Mouse (Mus musculus) myocyte (in vitro differentiated cells): ENCODE measurements around the gene Galnt3. TPM values are rescaled to one million over a fixed set of nuclear protein-coding genes. Genes with fewer than 3 reads are reported as not detected.

Experiments
- H3K27me3 ChIP-seq: one replicate; pipeline ENCODE4 v1.6.1; 2011; ENCODE audit not compliant: control insufficient read depth, insufficient read depth, insufficient read length
- H3K36me3 ChIP-seq: one replicate; pipeline ENCODE4 v1.6.1; 2011; ENCODE audit not compliant: control insufficient read depth, insufficient read depth
- H3K4me2 ChIP-seq: one replicate; pipeline ENCODE4 v1.6.1; 2011; ENCODE audit warnings: low read depth, control low read depth
- H3K4me3 ChIP-seq: one replicate; pipeline ENCODE4 v1.5.1; 2011; ENCODE audit warnings: mild to moderate bottlenecking, control low read depth, moderate library complexity
- H3K79me2 ChIP-seq: one replicate; pipeline ENCODE4 v1.6.1; 2011; ENCODE audit not compliant: control insufficient read depth, insufficient read depth
- H3ac ChIP-seq: one replicate; pipeline ENCODE4 v1.6.1; 2011; ENCODE audit not compliant: control insufficient read depth, insufficient read length
- CEBPB ChIP-seq: IDR thresholded peaks from 2 replicates; pipeline ENCODE4 v1.6.1; 2011; ENCODE audit warnings: mild to moderate bottlenecking, moderate library complexity; ENCODE audit not compliant: poor library complexity, insufficient read depth, severe bottlenecking
- E2F4 ChIP-seq: IDR thresholded peaks from one replicate; pipeline ENCODE4 v1.6.1; 2011; ENCODE audit warnings: mild to moderate bottlenecking, control low read depth, moderate library complexity; ENCODE audit not compliant: insufficient read depth
- MAX ChIP-seq: IDR thresholded peaks from one replicate; pipeline ENCODE4 v1.6.1; 2011; ENCODE audit warnings: low read depth, mild to moderate bottlenecking, control low read depth
- MYOD1 ChIP-seq, 3 experiments: IDR thresholded peaks; one replicate each; pipeline ENCODE4 v1.6.1; 2011; ENCODE audit warnings: control low read depth in 2 of 3, low read depth in 2 of 3, mild to moderate bottlenecking in 2 of 3, moderate library complexity in 1 of 3; ENCODE audit not compliant: insufficient read length in 2 of 3, control insufficient read depth in 1 of 3
- MYOG ChIP-seq, 3 experiments: IDR thresholded peaks; one replicate each; pipeline ENCODE4 v1.6.1; 2011; ENCODE audit warnings: control low read depth in 2 of 3, low read depth in 2 of 3, mild to moderate bottlenecking in 2 of 3; ENCODE audit not compliant: insufficient read length in 2 of 3, control insufficient read depth in 1 of 3, insufficient read depth in 1 of 3
- POLR2A ChIP-seq: IDR thresholded peaks from one replicate; pipeline ENCODE4 v1.6.1; 2011; ENCODE audit warnings: low read depth, mild to moderate bottlenecking, control low read depth, moderate library complexity; ENCODE audit not compliant: insufficient read length
- POLR2AphosphoS2 ChIP-seq: IDR thresholded peaks from one replicate; pipeline ENCODE4 v1.6.1; 2011; ENCODE audit warnings: low read depth, control low read depth; ENCODE audit not compliant: insufficient read length
- REST ChIP-seq: IDR thresholded peaks from one replicate; pipeline ENCODE4 v1.6.1; 2011; ENCODE audit warnings: mild to moderate bottlenecking, control low read depth, moderate library complexity; ENCODE audit not compliant: insufficient read depth, insufficient read length
- SRF ChIP-seq: IDR thresholded peaks from one replicate; pipeline ENCODE4 v1.6.1; 2011; ENCODE audit warnings: low read depth; ENCODE audit not compliant: control insufficient read depth, insufficient read length
- TCF12 ChIP-seq: IDR thresholded peaks from one replicate; pipeline ENCODE4 v1.6.1; 2011; ENCODE audit warnings: mild to moderate bottlenecking, control low read depth; ENCODE audit not compliant: poor library complexity, insufficient read depth, severe bottlenecking
- TCF3 ChIP-seq: IDR thresholded peaks from one replicate; pipeline ENCODE4 v1.6.1; 2011; ENCODE audit warnings: low read depth, control low read depth; ENCODE audit not compliant: insufficient read length
- USF1 ChIP-seq: IDR thresholded peaks from one replicate; pipeline ENCODE4 v1.6.1; 2011; ENCODE audit warnings: low read depth, mild to moderate bottlenecking, control low read depth, moderate library complexity
- polyA plus RNA-seq: library from polyadenylated mRNA; unstranded; fragments of >200 nt; fragmentation: generic; extraction: Trizol; gene quantifications from one replicate; pipeline ENCODE4 v1.2.1, GENCODE M21; 2012; ENCODE audit warnings: missing spikeins

Gene Galnt3
- polyA plus RNA-seq, 1 experiment, result 0.25 TPM

GRCm38 (mm10) chr2:66080731-66081130 is 44.1 kb downstream of the Galnt3 start:
- Histone ChIP-seq H3K4me3 (no peak overlapping the region), H3K36me3 (no peaks in the 10 kb centered on the region), H3K27me3 (no peaks in the 10 kb centered on the region), H3K79me2 (no peaks in the 10 kb centered on the region), H3ac (no peak overlapping the region), H3K4me2 (no peak overlapping the region)
- no peak for TF ChIP-seq REST
- no peak for TF ChIP-seq MYOD1 (IDR thresholded peaks at IDR 0.05; ENCODE audit: control insufficient read depth in 1 of 3, insufficient read length in 2 of 3, low read depth in 2 of 3)
- no peak for TF ChIP-seq POLR2A
- no peak for TF ChIP-seq MAX
- no peak for TF ChIP-seq CEBPB
- no peak for TF ChIP-seq TCF3
- no peak for TF ChIP-seq SRF
- TF ChIP-seq E2F4, result no peak
- no peak for TF ChIP-seq USF1
- no peak for TF ChIP-seq POLR2AphosphoS2
- TF ChIP-seq MYOG (IDR thresholded peaks at IDR 0.05; ENCODE audit: control insufficient read depth in 1 of 3, insufficient read depth in 1 of 3, insufficient read length in 2 of 3, low read depth in 2 of 3), result no peak
- TF ChIP-seq TCF12, result no peak

DNA sequence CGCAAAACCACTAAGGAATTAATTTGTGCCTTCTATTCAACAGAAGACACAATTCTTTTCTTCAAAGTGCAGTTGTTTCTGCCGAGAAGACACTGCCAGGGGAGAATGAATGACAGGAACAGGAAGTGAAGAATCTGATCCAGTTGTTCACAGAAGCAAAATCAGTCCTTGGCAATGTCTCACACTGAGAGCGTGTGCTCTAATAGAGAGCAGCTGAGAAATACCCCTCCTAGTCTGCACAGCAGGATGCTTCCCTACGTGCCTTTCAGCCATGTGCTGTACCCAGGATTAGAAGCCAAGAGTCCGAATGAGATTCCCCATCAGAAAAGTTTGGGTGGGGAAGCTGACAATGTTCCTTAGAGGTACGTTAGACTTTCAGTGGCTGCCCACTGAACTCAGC is 55.3 kb downstream of the Galnt3 start:
- TF ChIP-seq MAX, result no peak
- no peak overlapping the region for H3ac ChIP-seq
- H3K4me2 ChIP-seq, result peak overlapping the region; percentile 2
- H3K79me2 ChIP-seq, result no peaks in the 10 kb centered on the region
- H3K36me3 ChIP-seq, result no peaks in the 10 kb centered on the region
- no peaks in the 10 kb centered on the region for H3K27me3 ChIP-seq
- no peak overlapping the region for H3K4me3 ChIP-seq

- TF ChIP-seq SRF (no peak), TCF12 (no peak), USF1 (no peak), TCF3 (no peak), POLR2A (no peak), POLR2AphosphoS2 (no peak), MYOD1 (IDR thresholded peaks at IDR 0.05; ENCODE audit: control insufficient read depth in 1 of 3, insufficient read length in 2 of 3, low read depth in 2 of 3) (no peak), REST (no peak), MAX (no peak), E2F4 (no peak), CEBPB (no peak), MYOG (IDR thresholded peaks at IDR 0.05; ENCODE audit: control insufficient read depth in 1 of 3, insufficient read depth in 1 of 3, insufficient read length in 2 of 3, low read depth in 2 of 3) (no peak)
- no peaks in the 10 kb centered on the region for H3K79me2 ChIP-seq
- no peaks in the 10 kb centered on the region for H3K27me3 ChIP-seq
- no peak overlapping the region for H3K4me3 ChIP-seq
- H3ac ChIP-seq, result no peak overlapping the region
- no peaks in the 10 kb centered on the region for H3K36me3 ChIP-seq
- peak overlapping the region; percentile 21 for H3K4me2 ChIP-seq
Measured at GRCm38 (mm10) chr2:66063291-66063690, 61.5 kb downstream of the Galnt3 start.

DNA sequence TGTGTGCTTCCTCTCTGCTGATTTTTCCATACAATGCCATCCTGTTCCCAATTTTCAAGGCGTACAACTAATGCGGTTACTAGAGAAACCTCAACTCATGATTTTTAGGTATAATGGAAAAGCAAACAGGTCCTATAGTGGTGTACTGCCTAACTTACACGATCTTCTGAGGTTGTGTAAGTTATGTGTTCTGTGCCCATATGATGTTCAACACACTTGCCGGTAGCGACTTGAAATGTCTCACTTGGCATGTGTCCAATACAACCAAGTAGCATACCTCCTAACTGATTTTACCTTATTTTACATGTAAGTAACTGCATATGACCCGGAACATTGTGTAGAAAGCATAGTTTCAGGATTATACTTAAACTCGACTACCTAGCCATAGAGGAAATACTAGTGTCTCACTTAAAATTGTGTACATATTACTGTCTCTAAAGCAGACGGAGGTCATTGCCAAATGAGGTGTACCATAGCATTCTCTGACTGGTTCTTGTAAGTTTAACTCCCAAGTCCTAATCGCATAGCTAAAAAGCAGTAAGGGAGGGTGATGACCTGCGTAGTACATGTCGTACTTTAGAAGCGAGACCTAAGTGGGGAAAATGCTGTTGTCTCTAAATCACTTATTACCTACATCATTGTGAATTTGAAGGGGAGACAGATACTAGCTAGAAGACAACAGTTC is 80.2 kb downstream of the Galnt3 start:
- no peaks in the 10 kb centered on the region for H3K27me3 ChIP-seq
- H3K4me2 ChIP-seq, result no peak overlapping the region
- H3K4me3 ChIP-seq, result no peak overlapping the region
- no peaks in the 10 kb centered on the region for H3K36me3 ChIP-seq
- H3ac ChIP-seq, result no peak overlapping the region
- no peak for TF ChIP-seq MYOD1 (IDR thresholded peaks at IDR 0.05; ENCODE audit: control insufficient read depth in 1 of 3, insufficient read length in 2 of 3, low read depth in 2 of 3)
- no peak for TF ChIP-seq POLR2AphosphoS2
- no peak for TF ChIP-seq TCF3
- TF ChIP-seq CEBPB, result no peak
- no peaks in the 10 kb centered on the region for H3K79me2 ChIP-seq

GRCm38 (mm10) chr2:66043441-66044404 is 81.1 kb downstream of the Galnt3 start:
- no peaks in the 10 kb centered on the region for H3K36me3 ChIP-seq
- no peak overlapping the region for H3K4me3 ChIP-seq
- TF ChIP-seq MYOD1 (IDR thresholded peaks at IDR 0.05; ENCODE audit: control insufficient read depth in 1 of 3, insufficient read length in 2 of 3, low read depth in 2 of 3) (no peak), TCF12 (no peak), POLR2AphosphoS2 (no peak), REST (no peak)
- no peaks in the 10 kb centered on the region for H3K27me3 ChIP-seq
- no peak overlapping the region for H3K4me2 ChIP-seq
- H3ac ChIP-seq, result no peak overlapping the region
- H3K79me2 ChIP-seq, result no peaks in the 10 kb centered on the region
